Mouse (Mus musculus) liver, adult 2 months (tissue): ENCODE measurements around the gene Tent5c. TPM values are rescaled to one million over a fixed set of nuclear protein-coding genes. Genes with fewer than 3 reads are reported as not detected.

Experiments
- DNase-seq: peaks from one replicate; pipeline ENCODE4 v3.0.0-alpha.2; 2011; ENCODE audit warnings: low read depth, low spot score; ENCODE audit errors: extremely low read depth
- H3K27ac ChIP-seq: fragments of 200-500 bp; replicated peaks from 2 replicates; pipeline ENCODE4 v1.5.1; 2012; ENCODE audit warnings: low read depth, mild to moderate bottlenecking, control low read depth, inconsistent platforms, low read length; ENCODE audit not compliant: insufficient read depth
- H3K27me3 ChIP-seq: fragments of 200-500 bp; 2 replicates; pipeline ENCODE4 v1.6.1; 2012; ENCODE audit warnings: mild to moderate bottlenecking, moderate library complexity, low read length, inconsistent platforms; ENCODE audit not compliant: control insufficient read depth, insufficient read depth
- H3K36me3 ChIP-seq: fragments of 200-500 bp; 2 replicates; pipeline ENCODE4 v1.6.1; 2012; ENCODE audit warnings: low read length, inconsistent platforms; ENCODE audit not compliant: control insufficient read depth, insufficient read depth
- H3K4me1 ChIP-seq: fragments of 200-500 bp; 2 replicates; pipeline ENCODE4 v1.6.1; 2011; ENCODE audit warnings: low read length; ENCODE audit not compliant: control insufficient read depth, insufficient read depth
- H3K4me3 ChIP-seq: fragments of 200-500 bp; 2 replicates; pipeline ENCODE4 v1.5.1; 2011; ENCODE audit warnings: low read depth, mild to moderate bottlenecking, control low read depth, low read length, moderate library complexity; ENCODE audit not compliant: insufficient read depth
- H3K79me2 ChIP-seq: fragments of 200-500 bp; 2 replicates; pipeline ENCODE4 v1.6.1; 2012; ENCODE audit warnings: inconsistent platforms, mild to moderate bottlenecking, low read length, moderate library complexity; ENCODE audit not compliant: control insufficient read depth, insufficient read depth
- H3K9ac ChIP-seq: fragments of 200-500 bp; 2 replicates; pipeline ENCODE4 v1.6.1; 2012; ENCODE audit warnings: low read depth, mild to moderate bottlenecking, control low read depth, inconsistent platforms, low read length
- CTCF ChIP-seq: fragments of 200-500 bp; IDR thresholded peaks from 2 replicates; pipeline ENCODE4 v1.5.1; 2011; ENCODE audit warnings: low read depth, low read length, control low read depth
- POLR2A ChIP-seq: fragments of 200-500 bp; IDR thresholded peaks from 2 replicates; pipeline ENCODE4 v1.6.1; 2011; ENCODE audit warnings: low read length, control low read depth; ENCODE audit not compliant: insufficient read depth; ENCODE audit errors: extremely low read depth
- WGBS: fragments of 180-500 bp; shearing (Covaris S2); methylation state at CpG from one replicate; pipeline ENCODE4 v1.1.7; 2018; 5-methylcytosine and 5-hydroxymethylcytosine counted together
- polyA plus RNA-seq: library from polyadenylated mRNA; depleted of rRNA; stranded (reverse); fragments of >200 nt; gene quantifications from 2 replicates; pipeline ENCODE4 v1.2.3, GENCODE M21; 2012
- total RNA-seq: library from RNA; depleted of rRNA; stranded (reverse); fragments of >200 nt; gene quantifications from 2 replicates; pipeline ENCODE4 v1.2.3, GENCODE M21; 2014

The Tent5c gene
- total and polyA plus RNA-seq, 2 experiments, result 3.1 to 6.7 TPM

DNA sequence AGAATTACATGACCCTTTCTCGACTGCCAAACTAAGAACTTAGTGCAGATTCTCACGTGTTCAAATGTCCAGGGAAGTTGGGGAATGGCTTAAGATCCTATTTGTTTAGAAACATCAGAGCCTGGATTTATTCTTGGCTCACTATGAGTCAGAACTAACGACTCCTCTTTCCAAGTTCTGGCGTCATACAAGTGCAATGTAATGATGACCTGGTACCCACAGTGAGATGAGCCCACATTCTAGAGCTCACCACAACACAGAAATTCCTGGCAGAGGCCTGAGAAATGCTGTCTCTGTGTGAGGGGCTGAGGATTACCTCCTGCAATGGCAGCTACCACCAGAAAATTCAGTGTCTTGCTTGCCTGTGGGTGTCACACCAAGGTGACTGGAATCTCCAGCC is 18.1 kb upstream of the Tent5c start:
- Histone ChIP-seq H3K4me1 (no peaks in the 10 kb centered on the region), H3K27ac (no peak overlapping the region), H3K79me2 (no peaks in the 10 kb centered on the region), H3K9ac (no peak overlapping the region), H3K36me3 (no peaks in the 10 kb centered on the region), H3K4me3 (no peak overlapping the region), H3K27me3 (no peaks in the 10 kb centered on the region)
- WGBS, result 73% methylated on average over 4 of the region's 4 CpGs
- no peak for DNase-seq
- TF ChIP-seq POLR2A, result no peak
- TF ChIP-seq CTCF, result no peak

DNA sequence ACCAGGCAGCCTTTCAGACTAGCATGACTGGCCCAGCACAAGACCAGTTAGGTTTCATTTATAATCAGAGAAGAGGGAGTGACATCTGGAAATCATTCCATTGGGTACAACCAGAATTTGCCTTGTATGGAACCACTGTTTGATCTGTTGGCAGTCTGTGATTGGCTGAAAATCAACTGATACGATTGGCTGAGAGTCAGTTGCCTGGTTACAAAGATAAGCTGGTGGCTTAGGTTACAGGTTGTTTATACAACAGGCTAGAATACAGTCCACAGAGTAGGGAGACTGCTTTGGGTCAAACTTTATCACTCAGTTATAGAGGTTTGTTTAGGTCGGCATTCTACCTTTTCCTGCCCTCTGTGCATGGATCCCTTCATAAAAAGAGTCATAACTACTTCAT is 17.6 kb upstream of the Tent5c start:
- H3K4me3 ChIP-seq, result no peak overlapping the region
- TF ChIP-seq POLR2A (no peak), CTCF (no peak)
- 41% methylated on average over 2 of the region's 2 CpGs for WGBS
- no peaks in the 10 kb centered on the region for H3K79me2 ChIP-seq
- H3K36me3 ChIP-seq, result no peaks in the 10 kb centered on the region
- no peaks in the 10 kb centered on the region for H3K4me1 ChIP-seq
- peak; percentile 88 for DNase-seq
- H3K9ac ChIP-seq, result no peak overlapping the region
- H3K27me3 ChIP-seq, result no peaks in the 10 kb centered on the region
- H3K27ac ChIP-seq, result no peak overlapping the region

DNA sequence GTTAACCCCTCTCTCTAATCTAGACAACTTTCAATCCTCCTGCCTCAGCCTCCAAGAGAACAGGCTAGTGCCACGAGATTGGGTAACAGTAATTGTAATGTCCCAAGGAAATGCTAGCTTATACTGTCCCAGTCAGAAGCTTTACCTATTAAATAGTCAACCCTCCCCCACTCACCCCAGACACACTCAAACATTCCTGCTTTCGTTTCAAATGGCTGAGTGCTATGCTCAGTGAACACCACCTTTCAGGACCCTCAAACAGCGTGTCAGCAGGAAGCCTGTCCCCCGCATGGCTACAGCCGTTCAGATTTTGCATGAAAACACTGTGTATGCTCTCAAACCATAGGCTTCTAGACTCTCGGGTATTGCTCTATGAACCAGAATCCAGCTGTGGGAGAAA is 14.8 kb upstream of the Tent5c start:
- Histone ChIP-seq H3K4me3 (no peak overlapping the region), H3K27ac (no peak overlapping the region), H3K4me1 (no peaks in the 10 kb centered on the region), H3K36me3 (no peaks in the 10 kb centered on the region), H3K79me2 (no peaks in the 10 kb centered on the region), H3K27me3 (no peaks in the 10 kb centered on the region), H3K9ac (no peak overlapping the region)
- no peak for DNase-seq
- 83% methylated on average over 6 of the region's 6 CpGs for WGBS
- TF ChIP-seq POLR2A (no peak), CTCF (no peak)

DNA sequence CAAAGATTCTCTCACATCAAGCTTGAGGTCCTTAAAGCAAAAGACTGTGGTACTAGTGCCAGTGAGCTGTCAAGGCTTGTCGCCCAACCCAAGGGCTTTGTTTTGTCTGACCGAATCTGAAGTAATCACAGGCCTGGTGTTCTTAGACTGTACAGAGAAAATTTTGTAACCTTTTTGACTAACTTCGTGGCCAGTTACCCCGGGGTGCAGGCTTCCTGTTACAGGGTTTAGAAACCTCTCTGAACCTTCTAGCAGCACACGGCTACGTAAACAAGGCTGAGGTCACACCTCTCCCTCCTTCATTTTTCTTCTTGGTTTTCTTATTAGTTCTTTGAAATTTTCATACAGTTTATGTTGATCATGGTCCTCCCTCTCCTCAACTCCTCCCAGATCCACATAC is 13.4 kb upstream of the Tent5c start:
- WGBS, result 83% methylated on average over 6 of the region's 6 CpGs
- Histone ChIP-seq H3K27ac (no peak overlapping the region), H3K9ac (no peak overlapping the region), H3K4me3 (no peak overlapping the region), H3K4me1 (no peaks in the 10 kb centered on the region), H3K27me3 (no peaks in the 10 kb centered on the region), H3K36me3 (no peaks in the 10 kb centered on the region), H3K79me2 (no peaks in the 10 kb centered on the region)
- no peak for DNase-seq
- TF ChIP-seq POLR2A (no peak), CTCF (no peak)

DNA sequence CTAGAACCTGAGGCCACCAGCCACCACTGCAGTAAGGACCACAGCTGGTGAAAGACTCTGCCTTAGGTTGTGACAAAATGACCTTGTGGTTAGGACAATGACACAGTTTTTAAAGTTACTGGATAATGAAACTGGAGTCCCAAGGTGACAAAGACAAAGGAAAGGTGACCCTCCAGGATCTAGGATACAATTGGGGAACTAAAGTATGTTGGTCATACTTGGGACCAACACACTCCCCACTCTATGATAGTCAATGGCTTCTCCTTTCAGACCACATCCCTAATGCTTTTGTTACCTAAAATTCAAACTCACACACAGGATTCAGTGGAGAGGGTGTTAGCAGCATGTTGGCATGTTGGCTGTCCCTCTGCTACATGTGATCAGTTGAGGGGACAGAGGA is 12.8 kb upstream of the Tent5c start:
- Histone ChIP-seq H3K9ac (no peak overlapping the region), H3K4me1 (no peaks in the 10 kb centered on the region), H3K27ac (no peak overlapping the region), H3K27me3 (no peaks in the 10 kb centered on the region), H3K36me3 (no peaks in the 10 kb centered on the region), H3K79me2 (no peaks in the 10 kb centered on the region), H3K4me3 (no peak overlapping the region)
- DNase-seq, result no peak
- TF ChIP-seq POLR2A, result no peak
- TF ChIP-seq CTCF, result no peak

- no peak for TF ChIP-seq POLR2A
- no peak for TF ChIP-seq CTCF
- no peak overlapping the region for H3K27ac ChIP-seq
- no peak for DNase-seq
- H3K4me1 ChIP-seq, result no peaks in the 10 kb centered on the region
- H3K36me3 ChIP-seq, result no peaks in the 10 kb centered on the region
- H3K9ac ChIP-seq, result no peak overlapping the region
- no peak overlapping the region for H3K4me3 ChIP-seq
- WGBS, result 68% methylated on average over 3 of the region's 3 CpGs
- no peaks in the 10 kb centered on the region for H3K79me2 ChIP-seq
- no peaks in the 10 kb centered on the region for H3K27me3 ChIP-seq
Measured at GRCm38 (mm10) chr3:100496081-100496480, 7.0 kb upstream of the Tent5c start.
